In the genomic region with DNA sequence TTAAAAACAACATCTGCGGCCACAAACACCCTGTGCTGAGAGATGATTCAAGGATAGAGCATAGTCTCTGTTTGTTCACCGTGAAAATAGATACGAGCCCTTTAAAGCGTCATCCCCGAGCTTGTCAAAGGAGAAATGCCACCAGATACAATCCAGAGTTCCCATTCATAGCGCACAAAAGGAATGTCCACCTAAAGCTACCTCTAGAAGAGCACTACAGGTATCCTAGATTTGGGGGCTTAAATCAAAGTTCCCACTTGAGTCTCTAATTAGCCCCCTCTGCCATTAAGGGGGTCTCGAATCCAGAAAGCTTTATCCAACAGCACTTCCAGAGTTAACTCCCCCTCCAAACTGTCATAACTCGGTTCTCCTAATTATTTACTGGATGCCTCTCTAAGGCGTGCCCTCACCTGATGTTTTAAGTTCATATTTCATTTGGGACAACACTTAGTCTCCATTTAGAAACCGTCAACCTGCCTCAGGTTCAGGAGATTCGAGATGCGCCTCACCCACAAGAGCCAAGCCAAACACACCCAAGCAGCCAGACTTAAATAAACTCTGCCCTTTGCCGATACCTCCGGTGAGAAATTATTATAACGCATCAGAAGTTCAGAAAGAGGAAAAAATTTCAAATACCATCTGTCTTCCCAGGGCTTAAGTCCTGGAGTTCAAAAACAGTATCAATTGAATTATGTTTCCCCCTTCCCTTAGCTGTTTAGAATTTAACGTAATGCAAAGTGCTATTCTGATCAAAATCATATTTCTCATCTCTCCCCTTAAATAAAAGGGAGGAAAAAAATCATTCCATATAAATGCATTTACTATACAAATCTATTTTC, we compare ENCODE assay signal across 9 mouse cellular contexts.
DNase-seq lines count a peak whose midpoint lies in the region; ATAC-seq and TF ChIP-seq lines count a peak whose summit lies in the region.
"Had no signal": no experiment of that assay in that cellular context is flagged by ENCODE, and none has a peak within 500 bp of the region (broad histone marks: within the 10 kb centered on the region; RNA-seq: fewer than 3 reads in every experiment).

No protein-coding gene starts in this region.

- H3K4me3 ChIP-seq in heart, embryonic 12.5 days = peak overlapping the region; percentile 53
- H3K4me3 ChIP-seq in forebrain, embryonic 14.5 days (ENCODE audit: low read depth, low read length) = peak overlapping the region; percentile 41
- H3K4me3 ChIP-seq in limb, embryonic 15.5 days = peak overlapping the region; percentile 37

- DNase-seq in heart, postnatal 14 days = no peak
- peak; percentile 59 for DNase-seq in brain, embryonic 14.5 days (ENCODE audit: low read depth)
- DNase-seq in forebrain, embryonic 14.5 days (ENCODE audit: low spot score) = no peak
- no peak for DNase-seq in thymus, postnatal 4 days
- DNase-seq in urinary bladder, postnatal 14 days (ENCODE audit: low spot score) = no peak

- peak overlapping the region; percentile 68 for H3K4me2 ChIP-seq in heart, embryonic 12.5 days
- H3K4me2 ChIP-seq in forebrain, embryonic 14.5 days (ENCODE audit: low read length) = peak overlapping the region; percentile 54
- peak overlapping the region; percentile 48 for H3K4me2 ChIP-seq in limb, embryonic 15.5 days

- no peaks in the 10 kb centered on the region for H3K36me3 ChIP-seq in heart, embryonic 12.5 days
- no peaks in the 10 kb centered on the region for H3K36me3 ChIP-seq in forebrain, embryonic 14.5 days (ENCODE audit: control insufficient read depth, insufficient read depth, low read length)
- no peaks in the 10 kb centered on the region for H3K36me3 ChIP-seq in limb, embryonic 15.5 days

- 41% methylated on average over 16 of the region's 16 CpGs for WGBS in heart, embryonic 12.5 days
- WGBS in forebrain, embryonic 14.5 days = 23% methylated on average over 16 of the region's 16 CpGs
- 42% methylated on average over 16 of the region's 16 CpGs for WGBS in limb, embryonic 15.5 days

- intact Hi-C loops in heart, postnatal 14 days (cut with DNase I) = no loop called here

- ATAC-seq in heart, embryonic 12.5 days (ENCODE audit: insufficient number of reproducible peaks, low FRiP score) = no peak
- no peak for ATAC-seq in forebrain, embryonic 14.5 days
- ATAC-seq in limb, embryonic 15.5 days (ENCODE audit: insufficient number of reproducible peaks, low FRiP score, low TSS enrichment, low read depth) = no peak
- no peak for ATAC-seq in frontal cortex, adult (ENCODE audit: low TSS enrichment)

- TF ChIP-seq POLR2A in brain, embryonic 14.5 days (IDR thresholded peaks at IDR 0.05; ENCODE audit: borderline replicate concordance, extremely low read depth, insufficient read depth, insufficient read length, poor library complexity, severe bottlenecking) = no peak

- no peak for TF ChIP-seq CTCF in brain, embryonic 14.5 days (IDR thresholded peaks at IDR 0.05; ENCODE audit: borderline replicate concordance, extremely low read depth, insufficient read depth, insufficient read length)

- no peaks in the 10 kb centered on the region for H3K27me3 ChIP-seq in heart, embryonic 12.5 days (replicated peaks)
- H3K27me3 ChIP-seq in forebrain, embryonic 14.5 days (replicated peaks; ENCODE audit: control insufficient read depth, insufficient read depth, low read length) = no peaks in the 10 kb centered on the region
- peaks cover 3% of the 10 kb centered on the region; the same call in 1 of the 2 replicates for H3K27me3 ChIP-seq in limb, embryonic 15.5 days
- H3K27me3 ChIP-seq: CH12.LX had no signal

- no peak overlapping the region for H3K9ac ChIP-seq in heart, embryonic 12.5 days
- H3K9ac ChIP-seq in forebrain, embryonic 14.5 days (ENCODE audit: low read length) = peak overlapping the region; percentile 63
- H3K9ac ChIP-seq in limb, embryonic 15.5 days = no peak overlapping the region

- no peak overlapping the region for H3K27ac ChIP-seq in heart, embryonic 12.5 days (ENCODE audit: poor library complexity, severe bottlenecking)
- H3K27ac ChIP-seq in forebrain, embryonic 14.5 days (ENCODE audit: low read depth, low read length) = peak overlapping the region; percentile 95
- no peak overlapping the region for H3K27ac ChIP-seq in limb, embryonic 15.5 days

- no peaks in the 10 kb centered on the region for H3K9me3 ChIP-seq in heart, embryonic 12.5 days (replicated peaks)
- H3K9me3 ChIP-seq in forebrain, embryonic 14.5 days (replicated peaks; ENCODE audit: control insufficient read depth, low read length) = no peaks in the 10 kb centered on the region
- H3K9me3 ChIP-seq in limb, embryonic 15.5 days = no peaks in the 10 kb centered on the region

- peaks cover 8% of the 10 kb centered on the region for H3K4me1 ChIP-seq in heart, embryonic 12.5 days (replicated peaks)
- peaks cover 22% of the 10 kb centered on the region for H3K4me1 ChIP-seq in forebrain, embryonic 14.5 days (ENCODE audit: control insufficient read depth, insufficient read depth, low read length)
- H3K4me1 ChIP-seq in limb, embryonic 15.5 days = no peaks in the 10 kb centered on the region
